Mouse (Mus musculus): Measurements from ENCODE around the gene Cd2bp2. TPM values are rescaled to one million over a fixed set of nuclear protein-coding genes. Genes with fewer than 3 reads are reported as not detected.

Cd2bp2 gene
- 76.0 to 79.5 TPM (median 77.9 TPM) in 4 replicates for total RNA-seq (2023; ENCODE audit: inconsistent age)

GRCm38 (mm10) chr7:127195544-127196295 is at the start of gene Cd2bp2:
Gene Cd2bp2, minus strand, starts transcription at chr7:127196050.

GRCm38 (mm10) chr7:127243870-127244657 is 48.2 kb upstream of the Cd2bp2 start, which contains the start of gene Zfp771:
Gene Zfp771, plus strand, starts transcription at chr7:127244274.

DNA sequence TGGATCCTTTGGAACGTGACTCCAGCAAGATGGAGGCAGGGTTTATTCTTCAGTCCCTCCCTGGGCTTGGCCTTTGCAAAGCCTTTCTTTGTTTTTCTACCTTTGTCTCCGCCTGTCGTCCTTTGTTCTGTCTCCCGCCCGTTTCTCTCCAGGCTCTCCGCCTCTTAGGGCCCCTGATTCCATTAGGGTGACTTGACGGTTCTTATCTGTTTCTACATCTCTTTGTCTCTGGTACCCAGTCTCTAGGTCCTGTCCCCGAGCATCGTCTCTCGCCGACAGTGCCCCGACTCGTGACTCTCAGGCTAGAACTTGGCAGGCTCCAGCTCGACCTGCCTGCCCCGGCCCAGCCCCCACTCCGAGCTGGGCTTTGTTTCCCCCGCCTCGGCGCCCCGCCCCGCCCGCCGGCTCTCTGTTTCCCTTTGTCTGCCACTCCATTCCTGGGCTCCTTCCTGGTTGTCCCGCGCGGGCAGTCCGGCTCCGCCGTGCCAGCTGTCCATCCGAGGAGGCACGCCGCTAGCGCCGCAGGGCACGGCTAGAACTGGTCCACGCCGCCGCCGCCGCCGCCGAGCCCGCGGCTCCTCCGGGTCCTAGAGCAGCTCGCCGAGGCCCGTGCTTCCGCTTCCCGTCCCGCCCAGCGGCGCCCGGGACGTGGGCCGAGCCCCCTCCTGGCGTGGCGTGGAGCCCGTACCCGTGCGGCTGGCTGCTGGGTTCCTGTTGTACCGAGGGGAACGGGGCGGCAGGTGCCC is 36.9 kb upstream of the Cd2bp2 start, which contains the start of the genes Zfp553 and Sept1:
Gene Zfp553, plus strand, starts transcription at position 440 of the 746 bp plus-strand sequence.
Gene Sept1, minus strand, starts transcription at position 509 of the 746 bp plus-strand sequence.

GRCm38 (mm10) chr7:127208553-127209438 is 12.9 kb upstream of the Cd2bp2 start, which contains the start of gene Mylpf:
Gene Mylpf, plus strand, starts transcription at chr7:127208890.

GRCm38 (mm10) chr7:127208295-127208552 is 12.4 kb upstream of the Cd2bp2 start, which contains the start of gene Tbc1d10b:
Gene Tbc1d10b, minus strand, starts transcription at chr7:127208468.

Other genes starting within 250 kb of the Cd2bp2 start
- not detected in 4 replicates for gene Asphd1, start 246.5 kb downstream of the Cd2bp2 start, total RNA-seq (2023; ENCODE audit: inconsistent age)
- gene Sez6l2, start 245.5 kb downstream of the Cd2bp2 start, total RNA-seq (2023; ENCODE audit: inconsistent age) = 4.5 to 6.9 TPM (median 5.5 TPM) in 4 replicates
- 66.9 to 70.5 TPM (median 68.4 TPM) in 4 replicates for gene Cdipt, start 220.1 kb downstream of the Cd2bp2 start, total RNA-seq (2023; ENCODE audit: inconsistent age)
- gene Cdiptos, start 220.0 kb downstream of the Cd2bp2 start, total RNA-seq (2023; ENCODE audit: inconsistent age) = 0.54 to 1.4 TPM (median 1.3 TPM) in 4 replicates
- gene Mvp, start 181.4 kb downstream of the Cd2bp2 start, total RNA-seq (2023; ENCODE audit: inconsistent age) = 41.1 to 44.2 TPM (median 42.9 TPM) in 4 replicates
- 6.5 to 7.8 TPM (median 6.7 TPM) in 3 of 4 replicates, not detected in the other for gene Pagr1b, start 179.6 kb downstream of the Cd2bp2 start, total RNA-seq (2023; ENCODE audit: inconsistent age)
- gene Pagr1a, start 178.7 kb downstream of the Cd2bp2 start, total RNA-seq (2023; ENCODE audit: inconsistent age) = 3.8 to 30.1 TPM (median 20.5 TPM) in 3 of 4 replicates, not detected in the other
- 26.9 to 42.2 TPM (median 37.4 TPM) in 4 replicates for gene Gm42742, start 175.0 kb downstream of the Cd2bp2 start, total RNA-seq (2023; ENCODE audit: inconsistent age)
- 1.2 to 1.6 TPM (median 1.4 TPM) in 4 replicates for gene Prrt2, start 174.8 kb downstream of the Cd2bp2 start, total RNA-seq (2023; ENCODE audit: inconsistent age)
- 211 to 222 TPM (median 215 TPM) in 4 replicates for gene Maz, start 169.0 kb downstream of the Cd2bp2 start, total RNA-seq (2023; ENCODE audit: inconsistent age)
- gene Kif22, start 153.6 kb downstream of the Cd2bp2 start, total RNA-seq (2023; ENCODE audit: inconsistent age) = 2.8 to 4.5 TPM (median 3.0 TPM) in 4 replicates
- gene Zg16, start 108.7 kb downstream of the Cd2bp2 start, total RNA-seq (2023; ENCODE audit: inconsistent age) = 2.3 to 4.0 TPM (median 2.6 TPM) in 3 of 4 replicates, not detected in the other
- gene AI467606, start 104.7 kb downstream of the Cd2bp2 start, total RNA-seq (2023; ENCODE audit: inconsistent age) = 46.0 to 63.9 TPM (median 57.5 TPM) in 4 replicates
- 0.42 to 1.1 TPM (median 0.59 TPM) in 4 replicates for gene Qprt, start 73.8 kb downstream of the Cd2bp2 start, total RNA-seq (2023; ENCODE audit: inconsistent age)
- 6.5 to 8.8 TPM (median 7.3 TPM) in 4 replicates for gene Spn, start 58.2 kb downstream of the Cd2bp2 start, total RNA-seq (2023; ENCODE audit: inconsistent age)
- gene Tbc1d10b, start 12.4 kb upstream of the Cd2bp2 start, total RNA-seq (2023; ENCODE audit: inconsistent age) = 54.5 to 63.3 TPM (median 58.6 TPM) in 4 replicates
- gene Mylpf, start 12.8 kb upstream of the Cd2bp2 start, total RNA-seq (2023; ENCODE audit: inconsistent age) = 5.3 to 13.4 TPM (median 8.4 TPM) in 4 replicates
- gene Zfp553, start 37.0 kb upstream of the Cd2bp2 start, total RNA-seq (2023; ENCODE audit: inconsistent age) = 9.1 to 13.5 TPM (median 10.3 TPM) in 4 replicates
- 393 to 439 TPM (median 415 TPM) in 4 replicates for gene Sept1, start 37.1 kb upstream of the Cd2bp2 start, total RNA-seq (2023; ENCODE audit: inconsistent age)
- gene Zfp771, start 48.2 kb upstream of the Cd2bp2 start, total RNA-seq (2023; ENCODE audit: inconsistent age) = 14.8 to 24.2 TPM (median 17.5 TPM) in 4 replicates
- gene Dctpp1, start 64.7 kb upstream of the Cd2bp2 start, total RNA-seq (2023; ENCODE audit: inconsistent age) = 13.9 to 18.3 TPM (median 14.3 TPM) in 4 replicates
- 28.1 to 30.4 TPM (median 28.4 TPM) in 4 replicates for gene Sephs2, start 78.0 kb upstream of the Cd2bp2 start, total RNA-seq (2023; ENCODE audit: inconsistent age)
- 116 to 127 TPM (median 121 TPM) in 4 replicates for gene Itgal, start 100.2 kb upstream of the Cd2bp2 start, total RNA-seq (2023; ENCODE audit: inconsistent age)
- 1.7 to 3.4 TPM (median 2.6 TPM) in 4 replicates for gene Zfp768, start 149.5 kb upstream of the Cd2bp2 start, total RNA-seq (2023; ENCODE audit: inconsistent age)
- gene Zfp747, start 180.0 kb upstream of the Cd2bp2 start, total RNA-seq (2023; ENCODE audit: inconsistent age) = 11.0 to 14.9 TPM (median 12.9 TPM) in 4 replicates
- 3.5 to 3.9 TPM (median 3.6 TPM) in 4 replicates for gene 9130019O22Rik, start 191.1 kb upstream of the Cd2bp2 start, total RNA-seq (2023; ENCODE audit: inconsistent age)
- gene E430018J23Rik, start 197.6 kb upstream of the Cd2bp2 start, total RNA-seq (2023; ENCODE audit: inconsistent age) = 5.4 to 8.1 TPM (median 6.8 TPM) in 4 replicates
- gene Zfp764, start 210.8 kb upstream of the Cd2bp2 start, total RNA-seq (2023; ENCODE audit: inconsistent age) = 8.6 to 9.8 TPM (median 9.1 TPM) in 4 replicates
- 12.1 to 16.3 TPM (median 13.2 TPM) in 4 replicates for gene Zfp688, start 226.0 kb upstream of the Cd2bp2 start, total RNA-seq (2023; ENCODE audit: inconsistent age)

Data from B cell, adult (primary cell).